Mouse (Mus musculus): ENCODE data around the gene Vmn1r88.
"Not testable (repeated sequence)": the region's sequence is repeated elsewhere in the genome, so short reads cannot be mapped to it uniquely, and the experiment has no call there.

The Vmn1r88 gene

GRCm38 (mm10) chr7:13159268-13159667 is at the start of gene Vmn1r88:
Vmn1r88 (plus strand) TSS chr7:13159568.
- no peak for DNase-seq (ENCODE audit: low spot score)

DNA sequence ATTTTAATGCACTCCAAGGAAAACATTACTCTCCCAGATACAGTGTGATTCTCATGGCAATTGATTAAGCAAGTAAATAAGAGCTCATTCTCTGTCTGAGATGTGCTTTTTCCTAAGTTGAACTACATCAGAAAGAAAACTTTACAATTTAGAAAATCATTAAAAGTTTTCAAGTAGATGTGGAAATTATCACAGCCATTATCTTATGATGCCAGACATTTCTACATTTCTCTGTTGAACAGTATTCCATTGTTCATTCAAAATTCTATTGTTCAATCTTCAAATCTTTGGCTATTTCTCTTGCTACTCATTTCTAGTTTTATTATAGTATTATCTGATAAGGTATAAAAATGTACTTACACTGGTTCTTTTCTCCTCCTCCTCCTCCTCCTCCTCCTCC is 39.6 kb upstream of the Vmn1r88 start, which contains the start of gene Vmn1r86:
Gene Vmn1r86 (minus strand): TSS at position 101 of the 400 bp plus-strand sequence.
- no peak for DNase-seq (ENCODE audit: low spot score)

GRCm38 (mm10) chr7:13123554-13124153 is 35.7 kb upstream of the Vmn1r88 start:
- not testable (repeated sequence) for DNase-seq (ENCODE audit: low spot score)

DNA sequence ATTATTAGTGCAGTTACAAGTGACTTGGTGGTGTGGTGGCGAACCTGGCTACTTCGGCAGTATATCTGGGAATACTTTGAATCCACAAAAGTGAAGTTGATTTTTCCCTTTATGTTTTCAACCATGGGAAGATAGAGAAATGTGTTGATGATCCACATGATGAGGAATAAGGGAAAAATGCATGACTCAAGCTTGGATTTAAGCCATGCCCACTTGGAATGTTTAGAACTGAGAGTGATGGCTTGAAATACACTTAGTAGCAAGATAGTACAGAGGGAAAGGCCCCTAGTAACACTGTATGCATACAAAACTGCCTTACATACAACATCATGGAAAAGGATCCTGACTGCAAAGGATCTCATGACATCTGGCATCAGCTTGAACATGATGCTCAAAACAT is 27.5 kb upstream of the Vmn1r88 start:
- no peak for DNase-seq (ENCODE audit: low spot score)

DNA sequence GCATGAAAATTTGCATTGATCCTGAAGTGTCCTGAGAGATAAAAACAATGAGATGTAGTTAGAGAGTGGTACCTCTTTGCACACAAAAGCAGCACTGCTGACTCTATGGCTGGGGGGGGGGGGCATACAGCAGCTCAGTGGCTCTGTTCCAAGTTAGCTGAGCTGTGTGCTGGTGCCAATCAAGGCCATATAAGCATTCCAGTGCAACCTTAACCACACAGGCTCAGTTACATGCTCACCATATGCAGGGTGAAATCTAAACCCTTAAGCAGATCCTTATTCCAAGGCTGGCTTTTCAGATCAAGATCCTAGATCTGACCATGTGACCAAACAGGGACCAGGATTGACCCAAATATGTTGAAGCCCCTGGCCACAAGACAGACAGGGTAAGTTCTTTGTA is 22.0 kb upstream of the Vmn1r88 start:
- no peak for DNase-seq (ENCODE audit: low spot score)

DNA sequence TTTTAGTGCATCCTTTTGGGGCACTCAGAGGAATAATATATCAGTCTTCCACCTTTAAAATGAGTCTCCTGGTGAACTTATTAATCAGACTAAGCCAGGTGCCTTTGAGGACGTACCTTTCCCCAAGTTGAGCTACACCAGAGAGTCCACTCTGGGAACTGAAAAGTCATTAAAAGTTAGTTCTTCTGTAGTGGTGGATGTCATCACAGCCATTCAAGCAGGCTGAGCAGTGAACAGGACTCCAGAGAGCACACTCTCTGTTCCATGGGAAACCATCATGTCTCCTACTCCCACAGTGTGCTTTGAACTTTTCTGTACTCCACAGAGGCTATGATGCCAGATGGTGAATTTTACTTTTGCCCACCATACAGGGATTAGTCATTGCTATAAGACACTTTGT is 19.3 kb upstream of the Vmn1r88 start, which contains the start of gene Vmn1r87:
Gene Vmn1r87 (minus strand): TSS at position 101 of the 400 bp plus-strand sequence.
- no peak for DNase-seq (ENCODE audit: low spot score)

DNA sequence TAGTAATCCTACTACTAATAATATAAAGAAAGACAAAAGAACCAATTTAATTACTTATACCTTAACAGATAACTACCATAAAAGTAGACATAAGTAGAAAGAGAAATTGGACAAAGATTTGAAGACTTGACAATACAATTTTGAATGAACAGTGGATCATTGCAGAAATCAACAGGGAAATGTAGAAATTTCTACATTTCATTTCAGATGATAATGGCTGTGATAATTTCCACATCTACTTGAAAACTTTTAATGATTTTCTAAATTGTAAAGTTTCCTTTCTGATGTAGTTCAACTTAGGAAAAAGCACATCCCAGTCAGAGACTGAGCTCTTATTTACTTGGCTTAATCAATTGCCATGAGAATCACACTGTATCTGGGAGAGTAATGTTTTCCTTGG is 53.4 kb downstream of the Vmn1r88 start, which contains the start of gene Vmn1r89:
Gene Vmn1r89 (plus strand): TSS at position 301 of the 400 bp plus-strand sequence.
- no peak for DNase-seq (ENCODE audit: low spot score)

Data from urinary bladder, postnatal 25 days (tissue).